Mouse (Mus musculus) layer of hippocampus, postnatal 14 days (tissue): Measurements from ENCODE around the gene Wnt9b. TPM values are rescaled to one million over a fixed set of nuclear protein-coding genes. Genes with fewer than 3 reads are reported as not detected.
"Not testable (repeated sequence)": the region's sequence is repeated elsewhere in the genome, so short reads cannot be mapped to it uniquely, and the experiment has no call there.

Experiments used
- DNase-seq, 2 experiments: peaks; one replicate each; pipeline ENCODE4 v3.0.0; 2021 to 2022; ENCODE audit warnings: low spot score in 2 of 2, mixed read lengths in 1 of 2
- long read RNA-seq, 2 experiments: library from polyadenylated mRNA; stranded (forward); transcript quantifications; one replicate each; pipeline ENCODE4 v2.0.0; 2021
- total RNA-seq, 2 experiments: library from RNA; stranded (reverse); gene quantifications; 2 replicates each; pipeline ENCODE4 v1.2.3; 2021

The Wnt9b gene
- 1 to 10 TPM in 1 of 2 experiments, under 1 TPM in 1; 0.48 to 2.7 TPM for total RNA-seq
- long read RNA-seq, experiment 1, full-length matches to known transcripts = 2 of 3 reads
- long read RNA-seq, experiment 1, partial matches to known transcripts = 0 of 3 reads
- long read RNA-seq, experiment 1, other reads (novel, unspliced or antisense) = 1 of 3 reads
- long read RNA-seq, experiment 2, full-length matches to known transcripts = 1 of 1 reads
- long read RNA-seq, experiment 2, partial matches to known transcripts = 0 of 1 reads
- long read RNA-seq, experiment 2, other reads (novel, unspliced or antisense) = 0 of 1 reads

GRCm38 (mm10) chr11:103749306-103750089 is at the start of gene Wnt9b:
Gene Wnt9b (minus strand): TSS chr11:103749821.
- DNase-seq = no peak

- DNase-seq = no peak
Measured at GRCm38 (mm10) chr11:103789951-103790350, 40.3 kb upstream of the Wnt9b start.

GRCm38 (mm10) chr11:103780152-103780551 is 30.5 kb upstream of the Wnt9b start:
- DNase-seq = no peak

GRCm38 (mm10) chr11:103774228-103774530 is 24.6 kb upstream of the Wnt9b start:
- DNase-seq = no peak

GRCm38 (mm10) chr11:103773387-103774227 is 24.0 kb upstream of the Wnt9b start, which contains the start of gene Wnt3:
Gene Wnt3 (plus strand): TSS chr11:103774150.
- DNase-seq = no peak

GRCm38 (mm10) chr11:103772505-103773386 is 23.1 kb upstream of the Wnt9b start:
- no peak for DNase-seq

GRCm38 (mm10) chr11:103771160-103771817 is 21.7 kb upstream of the Wnt9b start:
- DNase-seq = no peak

- no peak for DNase-seq
Measured at GRCm38 (mm10) chr11:103765556-103766011, 16.0 kb upstream of the Wnt9b start.

GRCm38 (mm10) chr11:103764601-103765000 is 15.0 kb upstream of the Wnt9b start:
- no peak for DNase-seq

GRCm38 (mm10) chr11:103763410-103764163 is 14.0 kb upstream of the Wnt9b start:
- DNase-seq = peak; percentile 52 to 69

GRCm38 (mm10) chr11:103760891-103761290 is 11.3 kb upstream of the Wnt9b start:
- DNase-seq = not testable (repeated sequence)

GRCm38 (mm10) chr11:103760101-103760500 is 10.5 kb upstream of the Wnt9b start:
- no peak for DNase-seq

- DNase-seq = peak; percentile 52 to 67
Measured at GRCm38 (mm10) chr11:103758706-103759105, 9.1 kb upstream of the Wnt9b start.

GRCm38 (mm10) chr11:103758054-103758453 is 8.4 kb upstream of the Wnt9b start:
- no peak for DNase-seq

GRCm38 (mm10) chr11:103750612-103751011 is 991 bp upstream of the Wnt9b start:
- no peak for DNase-seq

- no peak for DNase-seq
Measured at GRCm38 (mm10) chr11:103735046-103735781, 14.4 kb downstream of the Wnt9b start.

GRCm38 (mm10) chr11:103734411-103735045 is 15.1 kb downstream of the Wnt9b start:
- DNase-seq = no peak

GRCm38 (mm10) chr11:103733961-103734360 is 15.7 kb downstream of the Wnt9b start:
- DNase-seq = no peak
